Mouse (Mus musculus): Measurements from ENCODE around the gene Tex19.2. TPM values are rescaled to one million over a fixed set of nuclear protein-coding genes. Genes with fewer than 3 reads are reported as not detected.
"Not testable (repeated sequence)": the region's sequence is repeated elsewhere in the genome, so short reads cannot be mapped to it uniquely, and the experiment has no call there.

Tex19.2 gene
- polyA plus RNA-seq, 1 experiment from 2014 or later = not detected

DNA sequence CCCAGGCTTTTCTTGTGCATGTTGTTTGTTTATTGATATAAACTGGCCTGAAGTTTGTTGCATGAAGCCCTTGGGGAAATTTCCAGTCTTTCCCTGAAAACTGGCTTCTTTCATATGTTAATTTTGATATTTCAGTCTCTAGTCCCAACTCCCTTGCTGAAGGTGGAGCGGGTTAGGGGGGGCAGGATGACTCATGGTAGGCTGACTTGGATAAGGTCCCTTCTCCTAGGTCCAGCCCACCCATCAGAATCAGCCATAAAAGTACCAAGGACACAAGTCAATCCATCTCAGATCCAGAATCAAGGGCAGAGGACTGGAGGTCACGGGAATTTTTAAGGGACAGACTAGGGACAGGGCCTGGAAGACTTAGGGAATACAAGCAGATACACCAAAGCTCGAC, 7.4 kb downstream of the Tex19.2 start:
- H3K27ac ChIP-seq = no peak overlapping the region
- ATAC-seq (replicated peaks; ENCODE audit: insufficient number of reproducible peaks, insufficient read depth, low FRiP score, low read depth) = no peak
- 82% methylated on average over 3 of the region's 3 CpGs for WGBS

DNA sequence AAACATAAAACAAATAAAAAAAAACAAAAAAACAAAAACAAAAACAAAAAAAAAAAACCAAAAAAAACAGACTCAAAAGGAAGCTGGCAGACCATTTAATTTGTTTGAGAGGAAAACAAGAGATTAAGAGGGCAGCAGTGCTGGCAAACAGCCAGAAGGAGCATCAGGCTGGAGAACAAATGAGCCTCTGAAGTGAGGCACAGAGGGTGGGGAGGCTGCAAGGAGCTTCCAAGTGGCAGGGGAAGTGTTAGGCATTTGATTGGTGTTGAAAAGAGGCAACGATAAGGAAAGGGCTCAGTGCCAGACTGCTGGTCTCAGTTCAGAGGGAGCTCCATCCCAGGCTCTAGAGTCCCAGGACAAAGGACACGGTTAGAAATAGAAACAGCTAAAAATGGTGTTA, 8.5 kb downstream of the Tex19.2 start:
- no peak overlapping the region for H3K4me2 ChIP-seq
- 5% methylated on average over 2 of the region's 2 CpGs for WGBS
- H3K27ac ChIP-seq = no peak overlapping the region
- H3K4me3 ChIP-seq = no peak overlapping the region
- H3K4me1 ChIP-seq (replicated peaks) = peaks cover 34% of the 10 kb centered on the region
- H3K9me3 ChIP-seq (replicated peaks) = no peaks in the 10 kb centered on the region
- no peaks in the 10 kb centered on the region; the same call in 1 of the 2 replicates for H3K27me3 ChIP-seq
- H3K36me3 ChIP-seq = no peaks in the 10 kb centered on the region
- H3K9ac ChIP-seq = no peak overlapping the region
- ATAC-seq (replicated peaks; ENCODE audit: insufficient number of reproducible peaks, insufficient read depth, low FRiP score, low read depth) = peak; percentile 91

More for the DNA sequence above, 7.4 kb downstream of the Tex19.2 start:
- no peak overlapping the region for H3K4me2 ChIP-seq
- no peaks in the 10 kb centered on the region for H3K36me3 ChIP-seq
- H3K4me3 ChIP-seq = no peak overlapping the region
- H3K9ac ChIP-seq = no peak overlapping the region
- no peaks in the 10 kb centered on the region; the same call in 1 of the 2 replicates for H3K27me3 ChIP-seq
- H3K9me3 ChIP-seq (replicated peaks) = no peaks in the 10 kb centered on the region
- H3K4me1 ChIP-seq (replicated peaks) = peaks cover 34% of the 10 kb centered on the region

DNA sequence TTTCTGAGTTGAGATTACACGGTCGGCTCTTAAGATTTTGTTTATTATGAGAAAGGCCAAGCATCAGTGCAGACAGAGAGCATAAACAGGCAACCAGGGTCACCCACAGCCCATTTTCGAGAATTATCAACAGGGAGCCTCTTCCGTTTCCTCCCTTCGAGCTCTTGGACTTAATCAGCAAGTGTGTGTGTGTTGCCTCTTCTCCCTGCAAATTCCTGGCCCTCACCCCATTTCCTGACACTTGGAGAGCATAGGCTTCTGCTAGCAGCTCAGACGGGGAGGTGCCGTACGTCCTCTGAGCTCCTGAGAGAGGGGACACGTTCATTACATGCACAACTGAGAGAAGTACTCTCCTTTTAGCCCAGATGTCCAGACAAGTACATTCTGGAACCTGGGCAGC, 10.4 kb downstream of the Tex19.2 start:
- peak; percentile 68 for ATAC-seq (replicated peaks; ENCODE audit: insufficient number of reproducible peaks, insufficient read depth, low FRiP score, low read depth)
- 19% methylated on average over 9 of the region's 9 CpGs for whole genome bisulfite sequencing
- H3K9ac ChIP-seq = no peak overlapping the region
- no peak overlapping the region for H3K4me3 ChIP-seq
- H3K9me3 ChIP-seq (replicated peaks) = no peaks in the 10 kb centered on the region
- no peaks in the 10 kb centered on the region for H3K27me3 ChIP-seq
- peaks cover 34% of the 10 kb centered on the region for H3K4me1 ChIP-seq (replicated peaks)
- H3K4me2 ChIP-seq = no peak overlapping the region
- H3K36me3 ChIP-seq = no peaks in the 10 kb centered on the region
- peak overlapping the region; percentile 56 for H3K27ac ChIP-seq

DNA sequence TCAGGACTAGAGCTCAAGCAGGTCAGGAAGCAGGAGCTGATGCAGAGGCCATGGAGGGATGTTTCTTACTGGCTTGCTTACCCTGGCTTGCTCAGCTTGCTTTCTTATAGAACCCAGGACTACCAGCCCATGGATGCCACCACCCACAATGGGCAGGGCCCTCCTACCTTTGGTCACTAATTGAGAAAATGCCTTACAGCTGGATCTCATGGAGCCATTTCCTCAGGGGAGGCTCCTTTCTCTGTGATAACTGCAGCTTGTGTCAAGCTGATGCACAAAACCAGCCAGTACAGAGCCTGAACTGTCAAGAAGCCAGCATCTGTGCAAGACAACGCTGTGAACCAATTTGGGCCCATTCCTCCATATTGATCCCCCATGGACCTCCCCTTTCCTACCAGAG, 11.2 kb downstream of the Tex19.2 start:
- not testable (repeated sequence) for H3K27me3 ChIP-seq; ATAC-seq (replicated peaks; ENCODE audit: insufficient number of reproducible peaks, insufficient read depth, low FRiP score, low read depth); H3K36me3 ChIP-seq; H3K4me3 ChIP-seq; H3K9me3 ChIP-seq (replicated peaks); H3K9ac ChIP-seq; H3K4me2 ChIP-seq
- WGBS = 86% methylated on average over 1 of the region's 1 CpGs
- peaks cover 34% of the 10 kb centered on the region for H3K4me1 ChIP-seq (replicated peaks)
- peak overlapping the region; percentile 56; the same call in 1 of the 2 replicates for H3K27ac ChIP-seq

DNA sequence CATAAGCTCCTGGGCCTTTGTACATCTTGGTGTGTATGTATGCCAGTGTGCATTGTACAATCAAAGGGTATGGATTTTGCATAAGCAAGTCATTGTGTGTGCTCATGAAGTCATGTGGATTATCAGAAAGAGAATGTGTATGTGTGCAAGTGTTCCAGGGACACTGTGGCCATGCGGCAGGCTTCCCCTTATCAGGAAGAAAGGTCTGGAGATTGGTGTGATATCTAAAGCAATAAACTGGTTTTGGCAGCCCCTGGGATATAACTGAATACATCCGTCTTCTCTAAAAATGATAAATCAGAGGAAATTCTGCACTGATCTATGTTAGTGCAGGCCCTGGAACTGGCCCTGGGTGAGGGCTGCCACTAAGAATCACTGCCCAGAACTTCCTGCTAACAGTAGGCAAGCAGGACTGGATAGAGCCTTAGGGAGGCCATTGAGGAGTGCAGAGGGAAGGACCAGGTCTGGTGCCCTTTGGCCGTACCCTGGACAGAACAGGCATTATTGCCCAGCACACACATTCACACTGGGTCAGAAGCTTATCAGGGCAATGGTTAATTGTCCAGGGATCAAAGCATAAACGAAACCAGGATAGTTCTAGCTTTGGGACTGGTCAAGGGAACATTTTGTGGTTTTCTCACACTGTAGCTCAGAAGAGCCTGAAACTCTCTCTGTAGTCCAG, 17.2 kb downstream of the Tex19.2 start:
- H3K27me3 ChIP-seq = no peaks in the 10 kb centered on the region
- H3K36me3 ChIP-seq = no peaks in the 10 kb centered on the region
- WGBS = 74% methylated on average over 4 of the region's 4 CpGs
- no peaks in the 10 kb centered on the region for H3K9me3 ChIP-seq (replicated peaks)
- H3K9ac ChIP-seq = no peak overlapping the region
- H3K27ac ChIP-seq = no peak overlapping the region
- no peak for ATAC-seq (replicated peaks; ENCODE audit: insufficient number of reproducible peaks, insufficient read depth, low FRiP score, low read depth)
- peaks cover 4% of the 10 kb centered on the region for H3K4me1 ChIP-seq (replicated peaks)
- no peak overlapping the region for H3K4me2 ChIP-seq
- no peak overlapping the region for H3K4me3 ChIP-seq

DNA sequence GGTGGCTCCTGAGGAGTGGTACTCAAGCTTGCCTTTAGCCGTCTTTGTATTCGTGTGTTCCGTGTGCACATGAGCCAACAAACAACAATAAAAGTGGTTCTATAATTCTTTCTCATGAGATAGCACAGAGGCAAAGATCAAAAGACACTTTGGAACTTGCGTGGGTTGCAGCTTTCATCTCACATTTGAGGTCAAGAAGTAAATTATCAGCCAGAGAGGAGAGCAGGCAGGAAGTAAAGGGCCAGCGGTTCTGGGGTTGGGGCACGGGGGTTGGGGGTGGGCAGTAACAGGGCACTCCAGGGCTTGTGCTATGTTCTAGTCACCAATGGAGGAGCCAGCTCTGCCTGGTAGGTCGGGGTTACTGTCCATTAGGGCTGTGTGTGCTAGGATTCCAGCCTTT, 17.8 kb downstream of the Tex19.2 start:
- Histone ChIP-seq H3K4me1 (replicated peaks) (peaks cover 4% of the 10 kb centered on the region), H3K9me3 (replicated peaks) (no peaks in the 10 kb centered on the region), H3K4me2 (no peak overlapping the region), H3K36me3 (no peaks in the 10 kb centered on the region), H3K9ac (no peak overlapping the region), H3K4me3 (no peak overlapping the region), H3K27ac (no peak overlapping the region), H3K27me3 (no peaks in the 10 kb centered on the region)
- no peak for ATAC-seq (replicated peaks; ENCODE audit: insufficient number of reproducible peaks, insufficient read depth, low FRiP score, low read depth)
- WGBS = 62% methylated on average over 7 of the region's 7 CpGs

DNA sequence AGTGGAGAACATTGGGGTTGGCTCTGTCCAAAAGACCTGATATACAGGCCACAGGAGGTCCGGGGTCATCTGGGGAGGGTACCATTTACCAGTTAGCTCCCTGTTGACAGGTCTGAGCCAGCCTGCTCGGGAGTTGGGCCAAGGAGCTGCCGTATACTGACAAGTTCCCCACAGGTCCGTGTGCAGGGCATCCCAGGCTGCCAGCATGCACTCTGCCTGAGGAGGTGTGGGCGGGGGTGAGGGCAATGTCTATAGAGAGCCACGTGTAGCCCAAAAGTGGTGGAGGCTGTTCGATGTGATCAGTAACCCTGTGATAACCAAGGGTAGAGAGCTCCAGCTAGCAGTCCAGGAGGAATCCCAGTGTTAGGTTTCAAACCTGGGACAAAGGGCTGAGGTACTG, 18.7 kb downstream of the Tex19.2 start:
- H3K27me3 ChIP-seq = no peaks in the 10 kb centered on the region
- no peaks in the 10 kb centered on the region for H3K36me3 ChIP-seq
- peak; percentile 39; the same call in 1 of the 2 replicates for ATAC-seq (replicated peaks; ENCODE audit: insufficient number of reproducible peaks, insufficient read depth, low FRiP score, low read depth)
- WGBS = 46% methylated on average over 7 of the region's 7 CpGs
- peaks cover 4% of the 10 kb centered on the region for H3K4me1 ChIP-seq (replicated peaks)
- no peak overlapping the region for H3K9ac ChIP-seq
- no peak overlapping the region for H3K4me2 ChIP-seq
- H3K27ac ChIP-seq = no peak overlapping the region
- no peak overlapping the region for H3K4me3 ChIP-seq
- H3K9me3 ChIP-seq (replicated peaks) = no peaks in the 10 kb centered on the region

DNA sequence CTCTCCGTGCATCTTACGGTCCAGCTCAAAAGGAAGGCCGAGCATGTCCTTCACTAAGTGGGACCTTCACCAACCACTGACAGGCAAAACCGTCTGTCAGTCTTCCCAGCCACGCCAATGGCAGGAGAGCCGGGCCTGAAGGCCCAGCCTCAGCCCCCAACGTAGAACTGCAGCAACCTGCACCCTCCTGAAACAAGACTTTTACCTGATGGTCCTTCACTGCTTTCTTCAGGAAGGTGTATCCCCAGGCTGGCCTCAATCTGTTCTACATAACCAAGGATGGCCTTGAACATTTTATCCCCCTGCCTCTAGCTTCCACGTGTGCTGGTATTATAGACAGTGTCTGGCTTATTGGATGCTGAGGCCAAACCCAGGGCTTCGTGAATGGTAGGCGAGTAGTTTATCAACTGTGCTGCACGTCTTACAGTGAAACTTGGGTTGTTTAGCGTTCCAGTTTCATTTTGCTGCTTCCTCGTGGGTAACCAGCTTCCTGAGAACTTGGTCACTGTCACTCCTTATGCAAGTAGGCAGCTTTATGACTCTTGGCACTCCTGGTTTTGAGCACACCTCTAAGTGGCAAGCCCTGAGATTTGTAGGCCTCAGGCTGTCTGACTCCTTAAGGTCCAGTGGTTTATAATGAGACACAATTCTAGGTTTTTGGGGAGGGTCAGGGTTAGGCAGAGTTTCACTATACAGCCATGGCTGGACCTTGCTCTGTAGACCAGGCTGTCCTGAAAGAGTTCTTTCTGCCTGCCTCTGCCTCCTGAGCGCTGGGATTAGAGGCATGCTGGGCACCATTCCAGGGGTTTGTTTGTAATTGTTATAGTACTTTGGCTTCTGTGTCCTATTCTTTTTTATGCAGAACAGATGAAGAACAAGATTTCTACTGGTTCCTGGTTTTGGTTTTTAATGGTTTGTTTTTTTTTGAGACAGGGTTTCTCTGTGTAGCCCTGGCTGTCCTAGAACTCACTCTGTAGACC, 25.6 kb downstream of the Tex19.2 start:
- H3K36me3 ChIP-seq = no peaks in the 10 kb centered on the region
- 87% methylated on average over 14 of the region's 14 CpGs for WGBS
- H3K27me3 ChIP-seq = no peaks in the 10 kb centered on the region
- no peak for ATAC-seq (replicated peaks; ENCODE audit: insufficient number of reproducible peaks, insufficient read depth, low FRiP score, low read depth)
- H3K9me3 ChIP-seq (replicated peaks) = no peaks in the 10 kb centered on the region
- no peak overlapping the region for H3K27ac ChIP-seq
- no peak overlapping the region for H3K4me3 ChIP-seq
- no peak overlapping the region for H3K4me2 ChIP-seq
- no peak overlapping the region for H3K9ac ChIP-seq
- H3K4me1 ChIP-seq (replicated peaks) = 0 out of 2 replicates have a peak, but pooled peaks cover 4% of the 10 kb centered on the region

DNA sequence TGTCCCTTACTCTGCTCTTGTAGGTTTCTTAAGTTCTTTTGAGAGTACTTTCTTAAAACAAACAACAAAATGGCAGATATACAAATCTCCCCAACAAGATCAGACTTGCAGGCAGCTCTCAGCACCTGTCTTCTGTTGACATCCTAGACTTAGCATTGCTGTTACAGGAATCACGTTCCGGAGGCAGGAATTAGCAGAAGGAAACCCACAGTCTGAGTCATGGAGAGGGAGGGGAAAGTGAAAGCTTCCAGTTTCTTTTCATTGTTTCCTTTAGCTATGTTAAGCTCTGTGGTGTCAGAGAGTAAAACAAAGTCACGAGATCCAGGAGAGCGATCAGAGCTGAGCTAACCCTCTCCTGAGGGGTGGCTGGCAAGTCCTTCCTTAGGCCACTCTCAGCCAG, 27.5 kb downstream of the Tex19.2 start:
- Histone ChIP-seq H3K4me3 (no peak overlapping the region), H3K27me3 (no peaks in the 10 kb centered on the region), H3K36me3 (no peaks in the 10 kb centered on the region), H3K9ac (no peak overlapping the region), H3K9me3 (replicated peaks) (no peaks in the 10 kb centered on the region), H3K4me2 (no peak overlapping the region), H3K4me1 (replicated peaks) (0 out of 2 replicates have a peak, but pooled peaks cover 7% of the 10 kb centered on the region), H3K27ac (no peak overlapping the region)
- no peak for ATAC-seq (replicated peaks; ENCODE audit: insufficient number of reproducible peaks, insufficient read depth, low FRiP score, low read depth)
- WGBS = 55% methylated on average over 4 of the region's 4 CpGs

DNA sequence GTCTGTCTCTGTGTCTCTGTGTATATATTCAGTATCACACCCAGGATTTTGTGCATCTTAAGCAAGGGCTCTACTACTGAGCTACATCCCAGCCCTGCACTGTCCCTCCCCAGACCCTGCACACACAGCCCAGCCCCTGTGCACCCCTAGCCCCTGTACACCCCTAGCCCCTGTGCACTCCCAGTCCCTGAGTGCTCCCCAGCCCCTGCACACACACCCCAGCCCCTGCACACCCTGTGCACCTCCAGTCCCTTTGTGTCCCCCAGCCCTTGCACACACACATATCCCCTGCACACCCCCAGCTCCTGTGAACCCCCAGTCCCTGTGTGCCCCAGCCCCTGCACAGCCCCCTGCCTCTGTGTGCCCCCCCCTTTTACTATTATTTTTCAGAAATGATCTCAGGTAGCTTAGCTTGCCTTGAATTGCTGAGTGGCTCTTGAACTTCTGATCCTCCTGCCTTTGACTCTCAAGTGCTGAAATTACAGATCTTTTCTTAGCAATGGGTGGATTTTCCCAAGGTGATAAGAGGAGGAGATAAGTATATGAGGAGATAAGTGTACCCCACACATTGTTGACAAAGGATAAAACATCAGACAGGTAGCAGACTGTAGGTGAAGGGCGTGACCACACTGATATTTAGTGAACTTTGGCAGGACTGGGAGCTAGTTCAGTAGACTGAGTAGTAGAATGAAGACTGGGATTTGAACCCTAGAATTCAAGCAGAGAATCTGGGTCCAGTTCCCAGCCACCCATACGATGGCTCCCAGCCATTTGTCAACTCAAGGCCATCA, 28.5 kb downstream of the Tex19.2 start:
- Histone ChIP-seq H3K9ac (no peak overlapping the region), H3K4me1 (replicated peaks) (0 out of 2 replicates have a peak, but pooled peaks cover 7% of the 10 kb centered on the region), H3K4me3 (no peak overlapping the region), H3K4me2 (no peak overlapping the region), H3K27ac (no peak overlapping the region), H3K9me3 (replicated peaks) (no peaks in the 10 kb centered on the region), H3K27me3 (no peaks in the 10 kb centered on the region), H3K36me3 (no peaks in the 10 kb centered on the region)
- ATAC-seq (replicated peaks; ENCODE audit: insufficient number of reproducible peaks, insufficient read depth, low FRiP score, low read depth) = no peak
- WGBS = 83% methylated on average over 2 of the region's 2 CpGs

DNA sequence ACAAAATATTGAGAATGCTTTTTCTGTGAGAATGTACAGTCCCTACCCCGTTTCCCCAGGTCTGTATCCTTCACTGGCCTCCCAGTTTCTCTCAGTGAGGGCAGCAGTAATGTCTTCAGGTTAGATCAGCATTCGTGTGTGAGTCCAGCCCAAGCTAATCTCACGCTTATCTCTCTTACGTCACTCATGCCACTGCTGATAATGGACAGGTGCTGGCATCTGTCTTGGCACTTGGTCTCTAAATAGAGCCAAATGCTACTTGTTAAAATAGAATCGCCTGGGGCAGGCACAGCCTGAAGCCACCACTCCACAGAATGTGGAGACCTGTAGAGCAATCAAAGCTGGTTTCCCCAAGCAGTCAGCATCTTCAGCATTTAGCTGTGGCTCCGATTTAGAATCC, 29.5 kb downstream of the Tex19.2 start:
- Histone ChIP-seq H3K4me1 (replicated peaks) (0 out of 2 replicates have a peak, but pooled peaks cover 7% of the 10 kb centered on the region), H3K36me3 (no peaks in the 10 kb centered on the region), H3K27me3 (no peaks in the 10 kb centered on the region), H3K4me2 (no peak overlapping the region), H3K4me3 (no peak overlapping the region), H3K9me3 (replicated peaks) (no peaks in the 10 kb centered on the region), H3K27ac (no peak overlapping the region), H3K9ac (no peak overlapping the region)
- WGBS = 38% methylated on average over 6 of the region's 6 CpGs
- no peak for ATAC-seq (replicated peaks; ENCODE audit: insufficient number of reproducible peaks, insufficient read depth, low FRiP score, low read depth)
